Mouse (Mus musculus) olfactory bulb, adult 2 months (tissue): ENCODE measurements around the gene Gprc5c.

Experiments used
- CTCF ChIP-seq: fragments of 200-500 bp; IDR thresholded peaks from 2 replicates; pipeline ENCODE4 v1.5.1; 2012; ENCODE audit warnings: low read depth, mild to moderate bottlenecking, low read length, moderate library complexity; ENCODE audit not compliant: insufficient read depth
- POLR2A ChIP-seq: fragments of 200-500 bp; IDR thresholded peaks from 2 replicates; pipeline ENCODE4 v1.6.1; 2012; ENCODE audit warnings: mild to moderate bottlenecking, low read depth, low read length, moderate library complexity; ENCODE audit not compliant: insufficient read depth

DNA sequence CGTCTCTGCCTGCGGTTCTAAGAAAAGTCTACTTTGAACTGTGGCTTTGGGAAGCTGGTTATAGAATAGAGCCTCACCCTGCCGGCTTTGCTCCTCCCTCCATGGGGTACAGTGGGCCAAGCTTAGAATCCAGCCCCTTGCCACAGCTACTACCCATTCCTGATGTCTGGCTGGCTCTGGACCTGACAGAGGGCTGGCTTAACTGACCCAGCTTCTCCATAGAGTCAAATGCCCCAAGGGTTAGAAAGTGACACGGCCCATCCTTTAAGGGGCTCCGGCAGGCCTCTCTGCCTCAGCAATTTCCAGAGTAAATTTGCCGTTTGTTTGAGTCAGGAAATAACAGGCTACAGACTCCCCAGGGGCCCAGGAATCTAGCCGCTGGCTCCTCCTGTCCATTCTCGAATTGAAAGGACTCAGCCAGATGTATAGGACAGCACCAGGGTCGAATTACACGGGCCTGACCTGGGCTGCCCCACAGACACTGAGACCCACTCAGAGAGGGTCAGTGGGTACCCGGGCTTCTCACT lies 27.7 kb upstream of the Gprc5c start:
- TF ChIP-seq CTCF (no peak), POLR2A (no peak)
